Mouse (Mus musculus): ENCODE data around the gene 2610001J05Rik. TPM values are rescaled to one million over a fixed set of nuclear protein-coding genes. Genes with fewer than 3 reads are reported as not detected.
A peak's percentile ranks its signal among the peaks of the same experiment; 100 is the strongest.
"Not testable (repeated sequence)": the region's sequence is repeated elsewhere in the genome, so short reads cannot be mapped to it uniquely, and the experiment has no call there.

The 2610001J05Rik gene
- polyA plus RNA-seq, 1 experiment = 57.8 TPM

DNA sequence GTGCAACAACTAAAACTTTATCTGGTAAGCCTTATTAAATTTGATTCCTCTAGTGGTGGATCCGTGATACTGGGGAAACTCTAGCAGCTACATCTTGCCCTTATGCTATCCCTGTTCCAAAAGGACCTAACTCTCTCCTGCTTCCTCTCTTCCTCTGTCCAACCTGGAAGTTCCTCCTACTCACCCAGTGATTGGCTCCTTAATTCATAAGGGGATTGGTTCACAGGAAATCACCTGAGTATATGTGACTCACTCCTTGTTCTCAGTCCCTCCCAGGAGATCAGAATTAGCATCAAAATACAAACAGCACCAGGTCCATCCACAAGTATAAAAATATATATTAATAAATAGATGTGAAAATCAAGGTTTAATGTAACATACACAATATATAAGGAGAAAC lies 10.7 kb downstream of the 2610001J05Rik start:
- DNase-seq = no peak
- WGBS = 77% methylated on average over 1 of the region's 1 CpGs
- TF ChIP-seq CTCF (IDR thresholded peaks at IDR 0.05; ENCODE audit: insufficient read depth, low read length) = no peak
- no peak for TF ChIP-seq POLR2A (IDR thresholded peaks at IDR 0.05; ENCODE audit: borderline replicate concordance, extremely low read depth, low read depth, low read length)
- Histone ChIP-seq H3K4me1 (ENCODE audit: control insufficient read depth, insufficient read depth, low read length) (no peaks in the 10 kb centered on the region), H3K4me3 (replicated peaks; ENCODE audit: extremely low read depth, low read depth, low read length) (no peak overlapping the region)

DNA sequence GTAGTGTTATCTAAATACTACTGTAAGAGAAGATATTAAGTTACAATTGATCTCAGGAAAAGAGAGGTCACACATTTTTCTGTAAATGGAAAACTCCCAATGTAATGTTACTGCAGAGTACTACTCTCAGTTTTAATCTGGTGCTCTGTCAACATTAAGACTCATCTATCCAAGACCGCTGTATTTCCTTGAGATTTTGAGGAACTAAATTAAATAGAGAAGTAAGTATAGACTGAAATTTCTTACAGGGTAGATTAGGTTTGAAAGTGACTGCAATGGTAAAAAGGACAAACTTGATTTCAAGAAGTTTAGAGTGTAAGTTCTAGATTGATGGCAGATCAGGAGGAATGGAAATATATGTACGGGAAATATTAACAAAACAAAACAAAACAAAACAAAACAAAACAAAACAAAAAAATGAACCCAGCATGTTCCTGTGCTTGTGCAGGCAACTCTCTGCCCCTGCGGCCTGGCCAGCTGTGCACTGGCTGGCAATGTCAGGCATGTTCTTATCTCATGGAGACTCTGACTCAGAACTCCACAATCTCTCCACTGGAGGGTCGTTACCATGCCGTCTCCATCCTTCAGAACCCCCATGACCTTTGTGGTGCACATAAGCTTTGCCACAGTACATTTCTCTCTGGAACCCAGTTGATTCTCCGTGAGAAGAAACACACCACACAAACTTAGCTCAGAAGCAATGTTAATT lies 11.3 kb downstream of the 2610001J05Rik start:
- DNase-seq = no peak
- 64% methylated on average over 6 of the region's 6 CpGs for WGBS
- H3K4me3 ChIP-seq (replicated peaks; ENCODE audit: extremely low read depth, low read depth, low read length) = no peak overlapping the region
- H3K4me1 ChIP-seq (ENCODE audit: control insufficient read depth, insufficient read depth, low read length) = no peaks in the 10 kb centered on the region
- TF ChIP-seq POLR2A (IDR thresholded peaks at IDR 0.05; ENCODE audit: borderline replicate concordance, extremely low read depth, low read depth, low read length) (no peak), CTCF (IDR thresholded peaks at IDR 0.05; ENCODE audit: insufficient read depth, low read length) (no peak)

DNA sequence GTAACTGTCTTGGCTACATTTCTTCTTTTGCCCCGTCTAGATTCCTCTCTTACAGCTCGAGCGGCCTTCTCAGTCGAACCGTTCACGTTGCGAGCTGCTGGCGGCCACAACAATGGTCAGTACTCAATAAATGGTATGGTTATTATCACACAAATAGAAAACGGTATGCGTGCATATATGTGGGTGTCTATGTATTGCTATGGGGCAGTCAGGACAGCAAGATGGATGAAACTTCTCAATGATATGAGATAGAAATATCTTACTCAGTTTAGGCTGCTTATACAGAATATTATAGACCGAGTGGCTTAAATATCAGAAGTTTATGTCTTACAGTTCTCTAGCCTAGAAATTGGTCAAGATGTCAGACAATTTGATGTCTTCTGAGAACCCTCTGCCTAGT lies 17.1 kb downstream of the 2610001J05Rik start:
- WGBS = 41% methylated on average over 11 of the region's 11 CpGs
- Histone ChIP-seq H3K4me3 (replicated peaks; ENCODE audit: extremely low read depth, low read depth, low read length) (no peak overlapping the region), H3K4me1 (ENCODE audit: control insufficient read depth, insufficient read depth, low read length) (no peaks in the 10 kb centered on the region)
- DNase-seq = no peak
- TF ChIP-seq POLR2A (IDR thresholded peaks at IDR 0.05; ENCODE audit: borderline replicate concordance, extremely low read depth, low read depth, low read length) = no peak

DNA sequence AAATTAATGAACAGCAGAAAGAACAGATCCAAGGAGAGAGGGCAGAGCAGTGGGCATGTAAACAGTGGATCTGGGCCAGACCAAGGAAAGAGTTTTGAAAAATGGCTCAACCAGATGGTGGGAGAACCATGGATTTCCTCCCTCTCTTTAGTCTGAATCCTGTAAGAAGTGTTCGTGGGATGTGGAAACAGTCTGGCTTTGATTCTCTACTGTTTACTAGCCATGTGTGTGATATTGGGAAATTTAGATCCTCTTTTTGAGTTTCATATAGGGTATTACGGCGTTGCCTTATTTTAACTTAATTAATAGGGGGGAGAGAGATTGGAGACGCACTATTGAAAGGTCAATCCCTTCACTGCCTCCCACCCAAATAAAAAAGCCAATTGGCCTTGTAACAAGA lies 18.1 kb downstream of the 2610001J05Rik start:
- 77% methylated on average over 4 of the region's 4 CpGs for WGBS
- DNase-seq = no peak
- Histone ChIP-seq H3K4me3 (replicated peaks; ENCODE audit: extremely low read depth, low read depth, low read length) (no peak overlapping the region), H3K4me1 (ENCODE audit: control insufficient read depth, insufficient read depth, low read length) (no peaks in the 10 kb centered on the region)
- TF ChIP-seq POLR2A (IDR thresholded peaks at IDR 0.05; ENCODE audit: borderline replicate concordance, extremely low read depth, low read depth, low read length) (no peak), CTCF (IDR thresholded peaks at IDR 0.05; ENCODE audit: insufficient read depth, low read length) (no peak)

DNA sequence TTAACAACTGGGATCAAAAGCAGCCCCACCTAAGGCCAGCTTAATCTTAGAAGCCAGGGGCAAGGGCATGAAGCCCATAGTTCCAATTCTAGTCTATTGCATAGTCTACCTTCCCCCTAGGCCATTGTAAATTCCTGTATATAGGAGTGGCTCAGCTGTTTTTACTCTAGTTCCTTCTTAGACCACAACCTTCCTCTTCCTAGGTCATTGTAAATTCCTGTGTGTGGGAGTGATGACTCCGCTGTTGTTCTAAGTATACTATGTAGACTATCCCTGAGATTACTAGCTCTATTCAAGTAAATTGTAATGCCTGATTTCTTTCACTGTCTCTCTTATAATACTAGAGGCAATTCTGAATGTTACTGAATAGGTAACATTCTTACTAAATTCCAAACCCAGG lies 25.3 kb downstream of the 2610001J05Rik start:
- 83% methylated on average over 1 of the region's 1 CpGs for WGBS
- H3K4me3 ChIP-seq (replicated peaks; ENCODE audit: extremely low read depth, low read depth, low read length); DNase-seq; H3K4me1 ChIP-seq (ENCODE audit: control insufficient read depth, insufficient read depth, low read length): not testable (repeated sequence)

DNA sequence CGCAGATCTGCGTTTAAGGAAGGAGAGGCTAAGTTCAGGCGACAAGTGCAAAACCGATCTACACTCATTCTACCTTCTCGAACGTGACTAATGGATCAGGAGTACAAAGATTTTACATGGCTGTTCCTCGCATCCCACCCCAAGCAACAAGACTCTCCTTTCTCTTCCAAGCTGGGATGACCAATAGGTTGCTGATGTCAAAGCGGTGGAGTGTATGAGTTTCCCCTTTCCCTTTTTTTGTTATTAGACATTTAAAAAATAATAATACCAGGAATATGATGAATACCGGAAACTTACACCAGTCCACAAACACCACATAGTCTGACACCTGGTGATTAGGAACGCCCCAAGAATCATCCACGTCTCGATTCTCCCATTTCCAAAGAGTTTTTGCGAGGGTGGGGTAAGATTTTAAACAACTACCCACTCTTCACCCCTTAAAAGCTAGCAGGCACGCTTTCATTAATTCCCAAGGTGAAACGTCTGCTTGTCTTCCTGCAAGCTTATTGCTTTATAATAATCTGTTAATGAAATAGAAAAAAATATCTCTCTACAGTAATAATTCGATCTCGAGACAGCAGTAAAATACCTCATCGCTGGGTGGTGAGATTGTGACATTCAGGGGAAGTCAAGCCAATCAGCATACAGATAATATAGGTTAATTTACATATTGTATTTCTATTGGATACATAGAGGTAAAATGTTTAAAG lies 31.8 kb downstream of the 2610001J05Rik start, which contains the start of gene Gpr85:
Gpr85 (minus strand) TSS at position 598 of the 710 bp plus-strand sequence.
- no peak for TF ChIP-seq POLR2A (IDR thresholded peaks at IDR 0.05; ENCODE audit: borderline replicate concordance, extremely low read depth, low read depth, low read length)
- TF ChIP-seq CTCF (IDR thresholded peaks at IDR 0.05; ENCODE audit: insufficient read depth, low read length) = no peak
- peaks cover 2% of the 10 kb centered on the region; the same call in 1 of the 2 replicates for H3K4me1 ChIP-seq (ENCODE audit: control insufficient read depth, insufficient read depth, low read length)
- peak; percentile 11 for DNase-seq
- peak within 1 kb of the TSS; percentile 57 for H3K4me3 ChIP-seq (replicated peaks; ENCODE audit: extremely low read depth, low read depth, low read length)
- 33% methylated on average over 18 of the region's 18 CpGs for WGBS

DNA sequence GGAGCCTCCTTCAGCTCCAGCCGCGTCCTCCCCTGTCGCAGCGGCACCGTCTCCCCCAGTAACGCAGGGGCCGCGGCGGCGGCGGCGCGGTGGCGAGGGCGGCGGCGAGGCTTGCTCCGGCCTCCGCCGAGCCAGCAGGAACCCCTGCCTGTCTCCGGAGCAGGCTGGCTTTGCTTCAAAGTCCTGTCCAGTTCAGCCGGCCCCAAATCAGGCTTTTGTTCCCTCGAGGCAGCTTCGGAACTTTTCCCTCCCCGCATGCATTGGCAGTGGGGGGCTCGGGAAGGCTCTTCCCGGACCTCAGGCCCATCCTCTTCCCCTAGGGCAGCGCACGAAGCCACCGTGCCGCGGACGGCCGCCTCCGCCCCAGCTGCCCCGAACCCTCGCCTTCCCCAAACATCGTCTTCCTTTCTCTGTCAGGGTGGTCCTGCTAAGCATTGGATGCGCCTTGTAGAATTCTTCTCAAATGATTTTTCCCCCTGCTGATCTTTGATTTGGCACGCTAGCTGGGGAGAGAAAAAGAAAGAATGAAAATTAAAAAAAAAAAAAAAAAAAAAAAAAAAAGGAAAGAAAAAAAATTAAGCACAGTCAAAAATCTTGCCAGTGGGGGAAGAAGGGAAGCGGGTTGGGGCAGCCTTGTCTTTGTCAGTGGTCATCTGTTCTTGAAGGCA lies 32.5 kb downstream of the 2610001J05Rik start:
- Histone ChIP-seq H3K4me3 (replicated peaks; ENCODE audit: extremely low read depth, low read depth, low read length) (peak overlapping the region; percentile 57), H3K4me1 (ENCODE audit: control insufficient read depth, insufficient read depth, low read length) (peaks cover 2% of the 10 kb centered on the region; the same call in 1 of the 2 replicates)
- 1% methylated on average over 41 of the region's 41 CpGs for WGBS
- DNase-seq = peak; percentile 54
- TF ChIP-seq POLR2A (IDR thresholded peaks at IDR 0.05; ENCODE audit: borderline replicate concordance, extremely low read depth, low read depth, low read length) = no peak
- TF ChIP-seq CTCF (IDR thresholded peaks at IDR 0.05; ENCODE audit: insufficient read depth, low read length) = no peak

DNA sequence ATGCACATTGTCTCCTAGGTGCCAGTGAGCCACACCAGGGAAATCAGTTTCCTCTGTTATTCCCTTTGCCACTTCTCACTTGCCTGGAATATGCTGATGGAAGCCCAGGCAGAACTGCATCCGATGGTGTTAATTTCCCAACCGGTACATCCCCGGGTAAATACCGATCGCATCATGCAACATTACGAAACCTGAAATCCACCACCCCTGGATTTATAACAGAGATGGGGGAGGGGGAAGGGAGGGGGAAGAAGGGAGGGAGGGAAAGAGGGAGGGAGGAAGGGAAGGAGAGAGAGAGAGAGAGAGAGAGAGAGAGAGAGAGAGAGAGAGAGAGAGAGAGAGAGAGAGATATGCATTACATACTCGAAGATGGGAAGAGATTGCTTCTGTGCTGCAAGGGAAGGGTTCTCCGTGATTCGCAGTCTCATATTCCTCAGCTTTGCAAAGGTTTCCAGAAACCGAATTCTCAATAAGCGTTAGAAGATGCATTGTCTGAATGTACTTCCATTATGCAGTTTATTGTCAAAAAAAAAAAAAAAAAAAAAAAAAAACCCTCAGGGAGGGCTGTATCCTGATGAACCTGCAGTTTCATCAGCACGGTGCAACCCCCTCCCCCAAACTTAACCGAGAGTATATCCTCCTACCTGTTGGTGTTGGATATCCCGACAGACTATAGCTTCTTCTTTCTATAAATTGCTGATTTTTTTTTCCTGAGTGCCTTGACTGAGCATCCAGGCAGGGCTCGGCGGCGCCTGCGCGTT lies 33.2 kb downstream of the 2610001J05Rik start:
- TF ChIP-seq CTCF (IDR thresholded peaks at IDR 0.05; ENCODE audit: insufficient read depth, low read length) (no peak), POLR2A (IDR thresholded peaks at IDR 0.05; ENCODE audit: borderline replicate concordance, extremely low read depth, low read depth, low read length) (no peak)
- Histone ChIP-seq H3K4me3 (replicated peaks; ENCODE audit: extremely low read depth, low read depth, low read length) (peak overlapping the region; percentile 57), H3K4me1 (ENCODE audit: control insufficient read depth, insufficient read depth, low read length) (peaks cover 2% of the 10 kb centered on the region; the same call in 1 of the 2 replicates)
- DNase-seq = no peak
- WGBS = 1% methylated on average over 19 of the region's 19 CpGs

DNA sequence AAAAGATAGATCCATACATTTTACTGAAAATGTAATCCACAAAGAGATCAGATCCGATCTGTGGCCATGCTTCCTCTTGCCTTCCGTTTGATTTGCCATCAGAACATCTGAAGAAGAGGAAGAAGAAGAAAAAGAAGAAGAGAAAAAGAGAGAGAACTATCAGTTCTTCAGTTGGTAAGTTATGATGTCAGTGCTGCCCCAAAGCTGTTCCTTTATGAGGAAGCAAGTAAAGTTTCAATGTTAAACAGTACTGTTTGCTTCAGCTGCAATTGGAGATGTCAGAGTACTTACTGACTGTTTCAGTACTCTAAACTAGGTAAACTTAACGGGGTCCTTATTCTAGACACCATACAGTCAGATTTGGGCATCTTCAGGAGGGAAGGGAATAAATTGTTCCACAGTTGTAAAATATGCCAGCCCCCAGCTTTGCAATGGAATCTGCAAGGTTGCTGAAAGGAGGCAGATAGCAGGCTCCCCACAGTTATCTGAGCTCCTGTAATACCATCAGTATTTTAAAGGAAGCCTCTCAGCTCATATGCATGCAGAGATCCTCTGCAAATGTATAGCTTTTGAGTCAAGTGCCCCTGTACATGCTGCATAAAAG lies 34.2 kb downstream of the 2610001J05Rik start:
- no peak for TF ChIP-seq CTCF (IDR thresholded peaks at IDR 0.05; ENCODE audit: insufficient read depth, low read length)
- no peak for TF ChIP-seq POLR2A (IDR thresholded peaks at IDR 0.05; ENCODE audit: borderline replicate concordance, extremely low read depth, low read depth, low read length)
- 68% methylated on average over 3 of the region's 3 CpGs for WGBS
- H3K4me3 ChIP-seq (replicated peaks; ENCODE audit: extremely low read depth, low read depth, low read length) = no peak overlapping the region
- DNase-seq = no peak
- H3K4me1 ChIP-seq (ENCODE audit: control insufficient read depth, insufficient read depth, low read length) = peaks cover 2% of the 10 kb centered on the region; the same call in 1 of the 2 replicates
